9 mouse cellular contexts compared by ENCODE assay signal in the genomic region with DNA sequence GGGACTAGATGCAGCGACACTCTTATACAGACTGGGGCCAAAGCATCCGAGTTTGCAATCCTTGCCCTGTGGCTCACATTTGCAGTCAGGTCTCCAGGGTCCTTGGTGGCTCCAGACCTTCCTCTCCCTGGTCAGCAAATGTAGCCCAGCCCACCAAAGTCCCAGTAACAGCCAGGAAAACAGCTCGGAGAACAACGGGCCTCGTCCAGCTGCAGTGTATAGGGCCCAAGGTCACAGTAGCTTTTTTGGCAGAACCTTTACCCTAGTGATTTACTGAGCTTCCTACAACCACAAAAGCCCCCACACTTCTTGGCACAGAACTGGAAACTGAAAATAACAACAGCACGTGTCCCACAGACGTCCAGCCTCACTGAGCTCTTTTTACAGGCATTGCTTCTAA. TPM values are rescaled to one million over a fixed set of nuclear protein-coding genes. Genes with fewer than 3 reads are reported as not detected.
DNase-seq lines count a peak whose midpoint lies in the region; ATAC-seq and TF ChIP-seq lines count a peak whose summit lies in the region.
"Had no signal": no experiment of that assay in that cellular context is flagged by ENCODE, and none has a peak within 500 bp of the region (broad histone marks: within the 10 kb centered on the region; RNA-seq: fewer than 3 reads in every experiment).

No protein-coding gene starts in this region.

- no peak for DNase-seq in kidney, adult 2 months
- peak; percentile 11 for DNase-seq in lung, postnatal 10 days
- no peak for DNase-seq in lung, adult 2 months
- no peak for DNase-seq in midbrain, embryonic 14.5 days
- DNase-seq: embryo, embryonic 11 days had no signal

- H3K4me2 ChIP-seq in kidney, embryonic 15.5 days, result no peak overlapping the region
- H3K4me2 ChIP-seq in heart, embryonic 14.5 days (ENCODE audit: low read length), result no peak overlapping the region
- H3K4me2 ChIP-seq in limb, embryonic 15.5 days, result no peak overlapping the region
- H3K4me2 ChIP-seq in midbrain, embryonic 14.5 days (ENCODE audit: low read length), result no peak overlapping the region
- H3K4me2 ChIP-seq: limb, embryonic 12.5 days had no signal

- no peak overlapping the region for H3K4me3 ChIP-seq in kidney, embryonic 15.5 days (replicated peaks)
- H3K4me3 ChIP-seq in kidney, adult 2 months (ENCODE audit: insufficient read depth, low read depth, low read length), result no peak overlapping the region
- no peak overlapping the region for H3K4me3 ChIP-seq in lung, adult 2 months (replicated peaks; ENCODE audit: extremely low read depth, low read depth, low read length)
- no peak overlapping the region for H3K4me3 ChIP-seq in heart, embryonic 14.5 days (ENCODE audit: control insufficient read depth in 1 of 2, insufficient read depth in 1 of 2, low read depth in 1 of 2, low read length in 2 of 2)
- H3K4me3 ChIP-seq in limb, embryonic 15.5 days, result no peak overlapping the region
- H3K4me3 ChIP-seq in midbrain, embryonic 14.5 days (replicated peaks; ENCODE audit: low read depth, low read length), result no peak overlapping the region
- H3K4me3 ChIP-seq: limb, embryonic 12.5 days had no signal

- H3K27me3 ChIP-seq in kidney, embryonic 15.5 days, result no peaks in the 10 kb centered on the region
- H3K27me3 ChIP-seq in kidney, adult 2 months (replicated peaks; ENCODE audit: control insufficient read depth, insufficient read depth, low read length), result no peaks in the 10 kb centered on the region
- H3K27me3 ChIP-seq in heart, embryonic 14.5 days (ENCODE audit: control insufficient read depth, insufficient read depth, low read length), result no peaks in the 10 kb centered on the region
- H3K27me3 ChIP-seq in limb, embryonic 15.5 days, result no peaks in the 10 kb centered on the region
- H3K27me3 ChIP-seq in midbrain, embryonic 14.5 days (ENCODE audit: control insufficient read depth, insufficient read depth, low read length), result no peaks in the 10 kb centered on the region
- H3K27me3 ChIP-seq: limb, embryonic 12.5 days had no signal

- ATAC-seq in kidney, embryonic 15.5 days (replicated peaks; ENCODE audit: low FRiP score), result peak; percentile 47
- ATAC-seq in heart, embryonic 14.5 days (ENCODE audit: insufficient number of reproducible peaks, insufficient read depth, low FRiP score, low read depth), result 0 out of 2 replicates have a peak, but pooled peaks have one; percentile 10
- 0 out of 2 replicates have a peak, but pooled peaks have one; percentile 38 for ATAC-seq in limb, embryonic 15.5 days (ENCODE audit: insufficient number of reproducible peaks, low FRiP score, low TSS enrichment, low read depth)
- no peak for ATAC-seq in midbrain, embryonic 14.5 days (ENCODE audit: low FRiP score, low TSS enrichment)

- H3K36me3 ChIP-seq in kidney, embryonic 15.5 days, result no peaks in the 10 kb centered on the region
- H3K36me3 ChIP-seq in kidney, adult 2 months (ENCODE audit: control insufficient read depth, insufficient read depth, low read length), result no peaks in the 10 kb centered on the region
- no peaks in the 10 kb centered on the region for H3K36me3 ChIP-seq in heart, embryonic 14.5 days (ENCODE audit: control insufficient read depth, insufficient read depth, low read length)
- H3K36me3 ChIP-seq in limb, embryonic 15.5 days, result no peaks in the 10 kb centered on the region
- H3K36me3 ChIP-seq in midbrain, embryonic 14.5 days (ENCODE audit: control insufficient read depth, insufficient read depth, low read length), result no peaks in the 10 kb centered on the region
- H3K36me3 ChIP-seq: limb, embryonic 12.5 days had no signal

- WGBS in kidney, embryonic 15.5 days, result 33% methylated on average over 7 of the region's 7 CpGs
- WGBS in kidney, adult 2 months, result 42% methylated on average over 7 of the region's 7 CpGs
- 45% methylated on average over 7 of the region's 7 CpGs for WGBS in lung, adult 2 months
- 55% methylated on average over 7 of the region's 7 CpGs for WGBS in heart, embryonic 14.5 days
- 49% methylated on average over 7 of the region's 7 CpGs for WGBS in limb, embryonic 15.5 days
- WGBS in midbrain, embryonic 14.5 days, result 81% methylated on average over 7 of the region's 7 CpGs

- H3K27ac ChIP-seq in kidney, embryonic 15.5 days, result peak overlapping the region; percentile 56; the same call in 1 of the 2 replicates
- H3K27ac ChIP-seq in kidney, adult 2 months (ENCODE audit: insufficient read depth, low read depth, low read length), result no peak overlapping the region
- H3K27ac ChIP-seq in heart, embryonic 14.5 days (replicated peaks in 1 of 2; ENCODE audit: control insufficient read depth in 1 of 2, insufficient read depth in 1 of 2, low read depth in 2 of 2, low read length in 2 of 2), result no peak overlapping the region
- H3K27ac ChIP-seq in limb, embryonic 15.5 days, result no peak overlapping the region
- no peak overlapping the region for H3K27ac ChIP-seq in midbrain, embryonic 14.5 days (replicated peaks; ENCODE audit: low read depth, low read length)
- H3K27ac ChIP-seq: limb, embryonic 12.5 days had no signal

- no peak for TF ChIP-seq CTCF in kidney, adult 2 months (conservative IDR thresholded peaks at IDR 0.05; ENCODE audit: insufficient read depth, insufficient read length, low read depth, low read length)
- TF ChIP-seq CTCF in lung, adult 2 months (IDR thresholded peaks at IDR 0.05; ENCODE audit: insufficient read depth, low read length), result no peak

- no peak overlapping the region for H3K9ac ChIP-seq in kidney, embryonic 15.5 days
- H3K9ac ChIP-seq in heart, embryonic 14.5 days (ENCODE audit: low read length), result no peak overlapping the region
- H3K9ac ChIP-seq in limb, embryonic 15.5 days, result no peak overlapping the region
- H3K9ac ChIP-seq in midbrain, embryonic 14.5 days (replicated peaks; ENCODE audit: low read length), result no peak overlapping the region
- H3K9ac ChIP-seq: limb, embryonic 12.5 days had no signal

- no peaks in the 10 kb centered on the region for H3K9me3 ChIP-seq in kidney, embryonic 15.5 days (replicated peaks)
- no peaks in the 10 kb centered on the region for H3K9me3 ChIP-seq in heart, embryonic 14.5 days (ENCODE audit: control insufficient read depth, low read length)
- no peaks in the 10 kb centered on the region for H3K9me3 ChIP-seq in limb, embryonic 15.5 days
- no peaks in the 10 kb centered on the region for H3K9me3 ChIP-seq in midbrain, embryonic 14.5 days (ENCODE audit: control insufficient read depth, low read length)
- H3K9me3 ChIP-seq: limb, embryonic 12.5 days had no signal

- no peak for TF ChIP-seq POLR2A in kidney, adult 2 months (IDR thresholded peaks at IDR 0.05; ENCODE audit: low read depth, low read length)
- TF ChIP-seq POLR2A in lung, adult 2 months (IDR thresholded peaks at IDR 0.05; ENCODE audit: borderline replicate concordance, extremely low read depth, low read depth, low read length), result no peak

- peaks cover 17% of the 10 kb centered on the region for H3K4me1 ChIP-seq in kidney, embryonic 15.5 days
- H3K4me1 ChIP-seq in kidney, adult 2 months (ENCODE audit: control insufficient read depth, insufficient read depth, low read length), result peaks cover 6% of the 10 kb centered on the region; the same call in 1 of the 2 replicates
- no peaks in the 10 kb centered on the region for H3K4me1 ChIP-seq in lung, adult 2 months (ENCODE audit: control insufficient read depth, insufficient read depth, low read length)
- H3K4me1 ChIP-seq in heart, embryonic 14.5 days (ENCODE audit: control insufficient read depth in 2 of 2, insufficient read depth in 2 of 2, low read length in 2 of 2), result peaks cover 0 to 2% of the 10 kb centered on the region in 2 experiments; a peak in 1 of 4 replicates
- no peaks in the 10 kb centered on the region for H3K4me1 ChIP-seq in limb, embryonic 15.5 days
- H3K4me1 ChIP-seq in midbrain, embryonic 14.5 days (ENCODE audit: control insufficient read depth, insufficient read depth, low read length), result no peaks in the 10 kb centered on the region
- H3K4me1 ChIP-seq: limb, embryonic 12.5 days had no signal

RNA-seq across cellular contexts. Expression of a gene that starts 7.0 kb away (rescaled TPM):
- polyA plus RNA-seq in kidney, embryonic 15.5 days (2015; fragmentation: Nextera tagmentation; extraction: Ambion mirVana), result 0.88 and 1.1 TPM in 2 replicates
- polyA plus RNA-seq in kidney, adult 2 months (2012; rRNA removed), result 30.1 and 30.6 TPM in 2 replicates
- polyA plus RNA-seq in lung, adult 2 months (2012; rRNA removed), result 2.6 and 2.9 TPM in 2 replicates
- 0.32 TPM in 1 of 2 replicates, not detected in the other for polyA plus RNA-seq in heart, embryonic 14.5 days (2014; fragmentation: Nextera tagmentation; extraction: Ambion mirVana)
- polyA plus RNA-seq in limb, embryonic 15.5 days (2015; fragmentation: Nextera tagmentation; extraction: Ambion mirVana), result 0.24 and 0.55 TPM in 2 replicates
- polyA plus RNA-seq in midbrain, embryonic 14.5 days (2014; fragmentation: Nextera tagmentation; extraction: Ambion mirVana), result 0.16 TPM in 1 of 2 replicates, not detected in the other
- polyA plus RNA-seq: limb, embryonic 12.5 days had no signal

RNA-seq across cellular contexts. Expression of a gene that starts 57.0 kb away (rescaled TPM):
- polyA plus RNA-seq in kidney, embryonic 15.5 days (2015; fragmentation: Nextera tagmentation; extraction: Ambion mirVana), result 29.0 and 33.1 TPM in 2 replicates
- polyA plus RNA-seq in kidney, adult 2 months (2012; rRNA removed), result 311 and 352 TPM in 2 replicates
- polyA plus RNA-seq in lung, adult 2 months (2012; rRNA removed), result 6.1 and 49.9 TPM in 2 replicates
- 0.19 and 0.55 TPM in 2 replicates for polyA plus RNA-seq in heart, embryonic 14.5 days (2014; fragmentation: Nextera tagmentation; extraction: Ambion mirVana)
- 82.8 and 104 TPM in 2 replicates for polyA plus RNA-seq in limb, embryonic 15.5 days (2015; fragmentation: Nextera tagmentation; extraction: Ambion mirVana)
- polyA plus RNA-seq in midbrain, embryonic 14.5 days (2014; fragmentation: Nextera tagmentation; extraction: Ambion mirVana), result 0.22 TPM in 1 of 2 replicates, not detected in the other
